Mouse (Mus musculus): ENCODE measurements at regions not wholly inside any gene's neighbourhood (a gene's known extent, or its start where the extent isn't known, plus 50 kb on each side); places are given as distances from the start of the nearest gene placed in this dataset.

GRCm38 (mm10) chr6:118330496-118330895 is 88.8 kb downstream of the Bms1 start:
- 91% methylated on average over 7 of the region's 7 CpGs for whole genome bisulfite sequencing
- no peaks in the 10 kb centered on the region for H3K9me3 ChIP-seq
- H3K4me3 ChIP-seq (replicated peaks), result no peak overlapping the region
- ATAC-seq (ENCODE audit: low FRiP score), result no peak
- no peak overlapping the region for H3K9ac ChIP-seq
- no peaks in the 10 kb centered on the region for H3K27me3 ChIP-seq
- H3K36me3 ChIP-seq (replicated peaks), result no peaks in the 10 kb centered on the region
- no peak overlapping the region for H3K4me2 ChIP-seq
- H3K27ac ChIP-seq, result no peak overlapping the region
- no peaks in the 10 kb centered on the region for H3K4me1 ChIP-seq

DNA sequence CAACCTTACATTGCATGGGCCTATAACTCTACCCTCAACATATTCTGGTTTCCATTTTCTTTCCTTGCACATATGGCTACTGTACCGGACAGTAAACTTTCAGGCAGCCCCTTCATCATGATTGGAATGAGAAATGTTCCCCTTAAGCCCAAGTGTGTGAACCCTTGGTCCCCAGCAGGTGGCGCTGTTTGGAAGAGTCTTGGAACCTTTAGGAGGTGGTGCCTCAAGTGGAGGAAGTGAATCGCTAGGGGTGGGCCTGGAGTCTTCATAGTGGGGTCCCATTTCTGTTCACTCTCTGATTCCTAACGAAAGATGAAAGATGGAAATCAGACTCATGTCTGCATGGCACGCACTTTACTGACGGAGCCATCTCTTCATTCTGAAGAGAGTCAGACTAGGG is 91.8 kb downstream of the Bms1 start:
- WGBS, result 73% methylated on average over 6 of the region's 6 CpGs
- Histone ChIP-seq H3K4me3 (replicated peaks) (no peak overlapping the region), H3K36me3 (replicated peaks) (no peaks in the 10 kb centered on the region), H3K4me1 (no peaks in the 10 kb centered on the region), H3K4me2 (no peak overlapping the region), H3K27ac (no peak overlapping the region), H3K9me3 (no peaks in the 10 kb centered on the region), H3K9ac (no peak overlapping the region), H3K27me3 (no peaks in the 10 kb centered on the region)
- no peak for ATAC-seq (ENCODE audit: low FRiP score)

DNA sequence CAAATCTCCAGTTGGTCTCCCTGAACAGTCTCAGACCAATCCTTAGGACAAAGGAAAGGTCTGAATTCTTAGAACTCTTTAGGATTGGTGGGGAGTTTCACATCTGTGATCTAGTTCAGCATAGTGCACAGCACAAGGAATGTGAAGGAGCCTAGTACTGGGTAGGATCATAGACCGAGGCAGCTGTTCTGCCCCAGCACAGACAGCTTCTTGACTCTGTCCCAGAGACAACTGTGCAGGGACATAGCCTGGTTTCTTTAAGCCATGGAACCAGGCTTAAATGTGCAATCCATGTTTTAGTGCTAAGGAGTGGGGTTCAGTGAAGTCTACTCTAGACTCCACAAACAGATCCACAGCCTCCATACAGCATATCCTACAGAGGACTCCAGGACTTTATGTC is 93.6 kb downstream of the Bms1 start:
- H3K27me3 ChIP-seq, result no peaks in the 10 kb centered on the region
- H3K4me1 ChIP-seq, result no peaks in the 10 kb centered on the region
- no peak overlapping the region for H3K4me2 ChIP-seq
- no peak overlapping the region for H3K4me3 ChIP-seq (replicated peaks)
- WGBS, result 95% methylated on average over 1 of the region's 1 CpGs
- H3K9ac ChIP-seq, result no peak overlapping the region
- ATAC-seq (ENCODE audit: low FRiP score), result no peak
- no peaks in the 10 kb centered on the region for H3K9me3 ChIP-seq
- H3K27ac ChIP-seq, result no peak overlapping the region
- no peaks in the 10 kb centered on the region for H3K36me3 ChIP-seq (replicated peaks)

GRCm38 (mm10) chr6:118324559-118324958 is 94.7 kb downstream of the Bms1 start:
- H3K27ac ChIP-seq, result no peak overlapping the region
- H3K9me3 ChIP-seq, result no peaks in the 10 kb centered on the region
- H3K27me3 ChIP-seq, result no peaks in the 10 kb centered on the region
- H3K9ac ChIP-seq, result no peak overlapping the region
- no peaks in the 10 kb centered on the region for H3K4me1 ChIP-seq
- H3K36me3 ChIP-seq (replicated peaks), result no peaks in the 10 kb centered on the region
- H3K4me3 ChIP-seq (replicated peaks), result no peak overlapping the region
- no peak overlapping the region for H3K4me2 ChIP-seq
- 77% methylated on average over 4 of the region's 4 CpGs for WGBS
- no peak for ATAC-seq (ENCODE audit: low FRiP score)

DNA sequence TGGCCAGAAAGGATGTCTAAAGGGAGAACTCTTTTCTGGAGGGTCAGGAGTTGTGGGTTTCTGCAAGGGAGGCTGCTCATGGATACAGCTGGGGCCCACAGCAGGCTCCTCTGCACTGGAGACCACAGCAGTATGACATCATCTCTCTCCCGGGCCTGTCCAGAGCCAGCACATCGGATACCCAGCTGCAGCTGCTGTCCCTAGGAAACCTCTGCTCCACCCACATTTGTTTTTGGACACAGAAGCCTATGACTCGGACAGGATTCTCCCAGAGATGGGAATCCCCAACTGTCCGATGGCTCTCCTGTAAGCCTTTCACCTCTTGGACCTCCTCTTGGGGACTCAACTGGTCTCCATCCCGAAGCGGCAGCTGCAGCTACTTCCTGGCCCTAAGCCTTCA is 96.2 kb downstream of the Bms1 start:
- ATAC-seq (ENCODE audit: low FRiP score), result no peak
- Histone ChIP-seq H3K4me1 (no peaks in the 10 kb centered on the region), H3K27ac (no peak overlapping the region), H3K27me3 (no peaks in the 10 kb centered on the region), H3K9me3 (no peaks in the 10 kb centered on the region), H3K9ac (no peak overlapping the region), H3K4me3 (replicated peaks) (no peak overlapping the region), H3K36me3 (replicated peaks) (no peaks in the 10 kb centered on the region), H3K4me2 (no peak overlapping the region)
- 79% methylated on average over 6 of the region's 6 CpGs for WGBS

DNA sequence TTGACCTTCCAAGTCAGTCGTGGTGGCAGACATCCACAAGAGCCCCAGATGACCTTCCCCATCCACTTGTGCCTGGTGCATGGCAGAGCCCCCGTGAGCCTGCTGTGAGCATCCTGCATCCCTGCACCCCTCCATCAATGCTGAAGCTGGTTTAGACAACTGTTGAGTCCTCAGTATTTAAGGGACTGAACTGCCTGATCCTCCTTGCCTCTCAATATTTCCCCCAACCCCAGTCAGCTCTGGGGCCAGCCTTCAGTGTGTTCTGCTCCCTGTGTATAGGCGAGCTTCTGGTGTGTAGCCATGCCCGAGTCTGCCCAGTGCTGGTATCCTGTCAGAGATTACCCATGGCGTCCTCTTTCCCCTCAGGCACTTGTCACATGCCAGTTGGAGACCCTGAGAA is 96.6 kb downstream of the Bms1 start:
- H3K4me1 ChIP-seq, result no peaks in the 10 kb centered on the region
- ATAC-seq (ENCODE audit: low FRiP score), result no peak
- no peak overlapping the region for H3K27ac ChIP-seq
- no peaks in the 10 kb centered on the region for H3K27me3 ChIP-seq
- no peaks in the 10 kb centered on the region for H3K9me3 ChIP-seq
- H3K4me3 ChIP-seq (replicated peaks), result no peak overlapping the region
- H3K36me3 ChIP-seq (replicated peaks), result no peaks in the 10 kb centered on the region
- WGBS, result 73% methylated on average over 5 of the region's 5 CpGs
- no peak overlapping the region for H3K9ac ChIP-seq
- H3K4me2 ChIP-seq, result no peak overlapping the region

DNA sequence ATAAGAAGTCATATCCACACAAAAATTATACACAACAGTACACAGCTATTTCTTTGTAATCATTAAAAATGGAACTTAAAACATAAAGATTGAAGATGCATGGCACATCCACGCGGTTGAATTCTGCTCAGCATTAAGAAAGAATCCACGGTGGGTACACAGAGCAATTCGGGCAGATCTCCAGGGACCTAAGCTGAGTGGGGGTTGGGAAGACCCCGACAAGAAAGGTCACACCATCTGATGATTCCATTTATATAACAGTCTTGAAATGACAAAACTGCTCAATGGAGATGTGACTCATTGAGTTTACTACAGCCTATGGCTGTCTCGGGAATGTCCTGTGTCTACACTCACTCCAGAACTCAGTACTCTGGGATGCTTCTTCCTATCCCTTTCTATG is 97.2 kb downstream of the Bms1 start:
- Histone ChIP-seq H3K27ac (no peak overlapping the region), H3K4me1 (no peaks in the 10 kb centered on the region), H3K4me3 (replicated peaks) (no peak overlapping the region), H3K36me3 (replicated peaks) (no peaks in the 10 kb centered on the region), H3K27me3 (no peaks in the 10 kb centered on the region), H3K4me2 (no peak overlapping the region), H3K9me3 (no peaks in the 10 kb centered on the region), H3K9ac (no peak overlapping the region)
- ATAC-seq (ENCODE audit: low FRiP score), result no peak
- WGBS, result 90% methylated on average over 6 of the region's 6 CpGs

DNA sequence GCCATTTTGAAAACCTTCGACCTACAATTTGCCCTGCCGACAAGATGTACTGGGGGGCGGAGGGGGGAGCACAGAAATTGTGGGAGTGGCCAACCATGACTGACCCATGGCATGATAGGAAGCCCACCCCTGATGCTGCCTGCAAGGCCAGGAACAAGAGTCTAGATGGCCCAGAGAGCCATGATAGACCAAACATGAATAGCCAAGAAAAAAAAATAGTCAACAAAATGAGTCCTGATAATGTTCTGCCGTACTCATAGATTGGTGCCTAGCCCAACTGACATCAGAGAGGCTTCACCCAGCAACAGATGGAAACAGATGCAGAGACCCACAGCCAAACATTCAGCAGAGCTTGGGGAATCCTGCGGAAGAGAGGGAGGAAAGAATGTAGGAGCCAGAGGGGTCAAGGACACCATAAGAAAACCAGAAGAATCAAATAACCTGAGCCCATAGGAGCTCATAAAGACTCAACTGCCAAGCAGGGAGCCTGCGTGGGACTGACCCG is 99.2 kb downstream of the Bms1 start:
- Histone ChIP-seq H3K4me2 (no peak overlapping the region), H3K9me3 (no peaks in the 10 kb centered on the region), H3K27me3 (no peaks in the 10 kb centered on the region), H3K9ac (no peak overlapping the region), H3K27ac (no peak overlapping the region), H3K4me1 (peaks cover 3% of the 10 kb centered on the region; the same call in 1 of the 2 replicates), H3K36me3 (replicated peaks) (no peaks in the 10 kb centered on the region), H3K4me3 (replicated peaks) (no peak overlapping the region)
- 93% methylated on average over 7 of the region's 7 CpGs for WGBS
- ATAC-seq (ENCODE audit: low FRiP score), result no peak

- Histone ChIP-seq H3K27me3 (no peaks in the 10 kb centered on the region), H3K36me3 (replicated peaks) (no peaks in the 10 kb centered on the region), H3K27ac (no peak overlapping the region), H3K9ac (no peak overlapping the region), H3K4me1 (peaks cover 6% of the 10 kb centered on the region; the same call in 1 of the 2 replicates), H3K4me2 (no peak overlapping the region), H3K9me3 (no peaks in the 10 kb centered on the region), H3K4me3 (replicated peaks) (no peak overlapping the region)
- no peak for ATAC-seq (ENCODE audit: low FRiP score)
- 87% methylated on average over 6 of the region's 6 CpGs for WGBS
Observed at GRCm38 (mm10) chr6:118315881-118316280, 103.4 kb downstream of the Bms1 start.

- WGBS, result 42% methylated on average over 13 of the region's 13 CpGs
- Histone ChIP-seq H3K27ac (no peak overlapping the region), H3K27me3 (no peaks in the 10 kb centered on the region), H3K4me3 (replicated peaks) (no peak overlapping the region), H3K4me1 (peaks cover 6% of the 10 kb centered on the region; the same call in 1 of the 2 replicates), H3K9ac (no peak overlapping the region), H3K9me3 (no peaks in the 10 kb centered on the region), H3K4me2 (no peak overlapping the region), H3K36me3 (replicated peaks) (no peaks in the 10 kb centered on the region)
- ATAC-seq (ENCODE audit: low FRiP score), result no peak
Observed at GRCm38 (mm10) chr6:118314941-118315687, 104.2 kb downstream of the Bms1 start.

GRCm38 (mm10) chr6:118311081-118311480 is 108.2 kb downstream of the Bms1 start:
- H3K27me3 ChIP-seq, result 0 out of 2 replicates have a peak, but pooled peaks cover 6% of the 10 kb centered on the region
- 81% methylated on average over 9 of the region's 9 CpGs for WGBS
- no peak overlapping the region for H3K4me3 ChIP-seq (replicated peaks)
- H3K9me3 ChIP-seq, result no peaks in the 10 kb centered on the region
- H3K36me3 ChIP-seq (replicated peaks), result no peaks in the 10 kb centered on the region
- no peak for ATAC-seq (ENCODE audit: low FRiP score)
- H3K9ac ChIP-seq, result no peak overlapping the region
- H3K4me1 ChIP-seq, result peaks cover 6% of the 10 kb centered on the region; the same call in 1 of the 2 replicates
- no peak overlapping the region for H3K27ac ChIP-seq
- H3K4me2 ChIP-seq, result no peak overlapping the region

GRCm38 (mm10) chr6:118309923-118310322 is 109.4 kb downstream of the Bms1 start:
- H3K9ac ChIP-seq, result no peak overlapping the region
- peaks cover 1% of the 10 kb centered on the region; the same call in 1 of the 2 replicates for H3K4me1 ChIP-seq
- ATAC-seq (ENCODE audit: low FRiP score), result no peak
- H3K27ac ChIP-seq, result no peak overlapping the region
- no peaks in the 10 kb centered on the region for H3K36me3 ChIP-seq (replicated peaks)
- H3K4me2 ChIP-seq, result no peak overlapping the region
- H3K27me3 ChIP-seq, result 0 out of 2 replicates have a peak, but pooled peaks cover 6% of the 10 kb centered on the region
- WGBS, result 84% methylated on average over 2 of the region's 2 CpGs
- H3K4me3 ChIP-seq (replicated peaks), result no peak overlapping the region
- H3K9me3 ChIP-seq, result no peaks in the 10 kb centered on the region

DNA sequence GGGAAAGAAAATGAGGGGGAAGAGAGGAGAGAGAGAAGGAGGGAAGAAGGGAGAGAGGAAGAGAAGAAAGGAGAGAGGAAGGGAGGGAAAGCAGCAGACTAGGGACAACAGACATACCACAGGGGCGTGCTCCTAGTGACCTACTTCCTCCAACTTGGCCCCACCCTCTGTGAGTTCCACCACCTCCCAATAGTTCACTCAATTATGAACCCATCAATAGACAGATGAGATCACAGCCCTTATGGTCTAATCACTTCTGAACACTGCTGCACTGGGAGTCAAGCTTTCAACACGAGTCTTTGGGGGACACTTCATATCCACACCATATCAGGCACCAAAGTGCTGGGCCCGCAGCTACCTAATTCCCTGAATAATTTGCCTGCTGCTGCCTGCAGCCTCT is 110.7 kb downstream of the Bms1 start:
- H3K4me1 ChIP-seq, result no peaks in the 10 kb centered on the region
- H3K27ac ChIP-seq, result no peak overlapping the region
- no peaks in the 10 kb centered on the region for H3K36me3 ChIP-seq (replicated peaks)
- H3K9ac ChIP-seq, result no peak overlapping the region
- ATAC-seq (ENCODE audit: low FRiP score), result no peak
- H3K27me3 ChIP-seq, result 0 out of 2 replicates have a peak, but pooled peaks cover 12% of the 10 kb centered on the region
- H3K4me3 ChIP-seq (replicated peaks), result no peak overlapping the region
- 75% methylated on average over 3 of the region's 3 CpGs for WGBS
- no peaks in the 10 kb centered on the region for H3K9me3 ChIP-seq
- no peak overlapping the region for H3K4me2 ChIP-seq

Data from forebrain, embryonic 12.5 days (tissue).